Mouse (Mus musculus) myocyte (in vitro differentiated cells): ENCODE measurements at regions not wholly inside any gene's neighbourhood (a gene's known extent, or its start where the extent isn't known, plus 50 kb on each side); places are given as distances from the start of the nearest gene placed in this dataset.

Experiments
- H3K27me3 ChIP-seq: one replicate; pipeline ENCODE4 v1.6.1; 2011; ENCODE audit not compliant: control insufficient read depth, insufficient read depth, insufficient read length
- H3K36me3 ChIP-seq: one replicate; pipeline ENCODE4 v1.6.1; 2011; ENCODE audit not compliant: control insufficient read depth, insufficient read depth
- H3K4me2 ChIP-seq: one replicate; pipeline ENCODE4 v1.6.1; 2011; ENCODE audit warnings: low read depth, control low read depth
- H3K4me3 ChIP-seq: one replicate; pipeline ENCODE4 v1.5.1; 2011; ENCODE audit warnings: mild to moderate bottlenecking, control low read depth, moderate library complexity
- H3K79me2 ChIP-seq: one replicate; pipeline ENCODE4 v1.6.1; 2011; ENCODE audit not compliant: control insufficient read depth, insufficient read depth
- H3ac ChIP-seq: one replicate; pipeline ENCODE4 v1.6.1; 2011; ENCODE audit not compliant: control insufficient read depth, insufficient read length
- CEBPB ChIP-seq: IDR thresholded peaks from 2 replicates; pipeline ENCODE4 v1.6.1; 2011; ENCODE audit warnings: mild to moderate bottlenecking, moderate library complexity; ENCODE audit not compliant: poor library complexity, insufficient read depth, severe bottlenecking
- E2F4 ChIP-seq: IDR thresholded peaks from one replicate; pipeline ENCODE4 v1.6.1; 2011; ENCODE audit warnings: mild to moderate bottlenecking, control low read depth, moderate library complexity; ENCODE audit not compliant: insufficient read depth
- MAX ChIP-seq: IDR thresholded peaks from one replicate; pipeline ENCODE4 v1.6.1; 2011; ENCODE audit warnings: low read depth, mild to moderate bottlenecking, control low read depth
- MYOD1 ChIP-seq, 3 experiments: IDR thresholded peaks; one replicate each; pipeline ENCODE4 v1.6.1; 2011; ENCODE audit warnings: control low read depth in 2 of 3, low read depth in 2 of 3, mild to moderate bottlenecking in 2 of 3, moderate library complexity in 1 of 3; ENCODE audit not compliant: insufficient read length in 2 of 3, control insufficient read depth in 1 of 3
- MYOG ChIP-seq, 3 experiments: IDR thresholded peaks; one replicate each; pipeline ENCODE4 v1.6.1; 2011; ENCODE audit warnings: control low read depth in 2 of 3, low read depth in 2 of 3, mild to moderate bottlenecking in 2 of 3; ENCODE audit not compliant: insufficient read length in 2 of 3, control insufficient read depth in 1 of 3, insufficient read depth in 1 of 3
- POLR2A ChIP-seq: IDR thresholded peaks from one replicate; pipeline ENCODE4 v1.6.1; 2011; ENCODE audit warnings: low read depth, mild to moderate bottlenecking, control low read depth, moderate library complexity; ENCODE audit not compliant: insufficient read length
- POLR2AphosphoS2 ChIP-seq: IDR thresholded peaks from one replicate; pipeline ENCODE4 v1.6.1; 2011; ENCODE audit warnings: low read depth, control low read depth; ENCODE audit not compliant: insufficient read length
- REST ChIP-seq: IDR thresholded peaks from one replicate; pipeline ENCODE4 v1.6.1; 2011; ENCODE audit warnings: mild to moderate bottlenecking, control low read depth, moderate library complexity; ENCODE audit not compliant: insufficient read depth, insufficient read length
- SRF ChIP-seq: IDR thresholded peaks from one replicate; pipeline ENCODE4 v1.6.1; 2011; ENCODE audit warnings: low read depth; ENCODE audit not compliant: control insufficient read depth, insufficient read length
- TCF12 ChIP-seq: IDR thresholded peaks from one replicate; pipeline ENCODE4 v1.6.1; 2011; ENCODE audit warnings: mild to moderate bottlenecking, control low read depth; ENCODE audit not compliant: poor library complexity, insufficient read depth, severe bottlenecking
- TCF3 ChIP-seq: IDR thresholded peaks from one replicate; pipeline ENCODE4 v1.6.1; 2011; ENCODE audit warnings: low read depth, control low read depth; ENCODE audit not compliant: insufficient read length
- USF1 ChIP-seq: IDR thresholded peaks from one replicate; pipeline ENCODE4 v1.6.1; 2011; ENCODE audit warnings: low read depth, mild to moderate bottlenecking, control low read depth, moderate library complexity

DNA sequence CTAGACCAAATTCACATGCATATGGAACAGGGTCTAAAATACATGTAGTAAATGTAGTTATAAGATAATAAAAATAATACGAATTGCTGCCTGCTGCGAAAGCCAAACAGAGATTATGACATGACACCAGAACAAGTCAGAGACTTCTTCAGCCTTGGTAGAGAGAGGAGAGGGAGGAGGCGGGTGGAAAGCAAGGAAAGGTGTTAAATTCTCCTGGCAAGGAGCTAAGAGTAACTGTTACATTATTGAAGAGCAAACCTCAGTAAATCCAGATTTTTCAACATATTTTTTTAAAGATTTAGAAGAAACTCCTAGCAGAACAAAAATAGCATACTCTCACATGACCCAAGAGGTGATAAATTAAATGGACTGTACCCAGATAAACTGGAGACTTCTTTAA lies 131.0 kb upstream of the Shisa6 start:
- H3K79me2 ChIP-seq, result no peaks in the 10 kb centered on the region
- no peaks in the 10 kb centered on the region for H3K36me3 ChIP-seq
- no peak overlapping the region for H3K4me2 ChIP-seq
- no peak overlapping the region for H3ac ChIP-seq
- no peak overlapping the region for H3K4me3 ChIP-seq
- no peaks in the 10 kb centered on the region for H3K27me3 ChIP-seq
- TF ChIP-seq MYOG (IDR thresholded peaks at IDR 0.05; ENCODE audit: control insufficient read depth in 1 of 3, insufficient read depth in 1 of 3, insufficient read length in 2 of 3, low read depth in 2 of 3) (no peak), POLR2A (no peak), REST (no peak), POLR2AphosphoS2 (no peak), E2F4 (no peak), SRF (no peak), MAX (no peak), TCF12 (no peak), MYOD1 (IDR thresholded peaks at IDR 0.05; ENCODE audit: control insufficient read depth in 1 of 3, insufficient read length in 2 of 3, low read depth in 2 of 3) (no peak), CEBPB (no peak), TCF3 (no peak), USF1 (no peak)

GRCm38 (mm10) chr11:66674581-66674980 lies 148.8 kb upstream of the Shisa6 start:
- TF ChIP-seq MYOD1 (IDR thresholded peaks at IDR 0.05; ENCODE audit: control insufficient read depth in 1 of 3, insufficient read length in 2 of 3, low read depth in 2 of 3) (no peak), E2F4 (no peak)
- no peak overlapping the region for H3ac ChIP-seq
- H3K79me2 ChIP-seq, result no peaks in the 10 kb centered on the region
- H3K4me3 ChIP-seq, result no peak overlapping the region
- no peaks in the 10 kb centered on the region for H3K36me3 ChIP-seq
- H3K27me3 ChIP-seq, result no peaks in the 10 kb centered on the region
- no peak overlapping the region for H3K4me2 ChIP-seq

GRCm38 (mm10) chr11:66680057-66680621 lies 154.4 kb upstream of the Shisa6 start:
- Histone ChIP-seq H3K4me3 (no peak overlapping the region), H3K79me2 (no peaks in the 10 kb centered on the region), H3K36me3 (no peaks in the 10 kb centered on the region), H3K27me3 (no peaks in the 10 kb centered on the region), H3ac (no peak overlapping the region), H3K4me2 (no peak overlapping the region)
- TF ChIP-seq USF1, result no peak
- TF ChIP-seq MYOG (IDR thresholded peaks at IDR 0.05; ENCODE audit: control insufficient read depth in 1 of 3, insufficient read depth in 1 of 3, insufficient read length in 2 of 3, low read depth in 2 of 3), result no peak
- TF ChIP-seq POLR2A, result no peak
- no peak for TF ChIP-seq MYOD1 (IDR thresholded peaks at IDR 0.05; ENCODE audit: control insufficient read depth in 1 of 3, insufficient read length in 2 of 3, low read depth in 2 of 3)
- TF ChIP-seq TCF3, result no peak
- TF ChIP-seq REST, result no peak
- no peak for TF ChIP-seq CEBPB
- no peak for TF ChIP-seq SRF
- no peak for TF ChIP-seq TCF12
- TF ChIP-seq E2F4, result no peak
- TF ChIP-seq POLR2AphosphoS2, result no peak
- no peak for TF ChIP-seq MAX

GRCm38 (mm10) chr11:66681892-66682291 lies 156.1 kb upstream of the Shisa6 start:
- TF ChIP-seq MAX (no peak), REST (no peak), POLR2A (no peak), MYOG (IDR thresholded peaks at IDR 0.05; ENCODE audit: control insufficient read depth in 1 of 3, insufficient read depth in 1 of 3, insufficient read length in 2 of 3, low read depth in 2 of 3) (no peak), CEBPB (no peak), MYOD1 (IDR thresholded peaks at IDR 0.05; ENCODE audit: control insufficient read depth in 1 of 3, insufficient read length in 2 of 3, low read depth in 2 of 3) (no peak), TCF12 (no peak), TCF3 (no peak), USF1 (no peak), SRF (no peak), E2F4 (no peak), POLR2AphosphoS2 (no peak)
- no peak overlapping the region for H3K4me2 ChIP-seq
- H3K36me3 ChIP-seq, result no peaks in the 10 kb centered on the region
- no peak overlapping the region for H3K4me3 ChIP-seq
- H3K27me3 ChIP-seq, result no peaks in the 10 kb centered on the region
- no peaks in the 10 kb centered on the region for H3K79me2 ChIP-seq
- H3ac ChIP-seq, result no peak overlapping the region

DNA sequence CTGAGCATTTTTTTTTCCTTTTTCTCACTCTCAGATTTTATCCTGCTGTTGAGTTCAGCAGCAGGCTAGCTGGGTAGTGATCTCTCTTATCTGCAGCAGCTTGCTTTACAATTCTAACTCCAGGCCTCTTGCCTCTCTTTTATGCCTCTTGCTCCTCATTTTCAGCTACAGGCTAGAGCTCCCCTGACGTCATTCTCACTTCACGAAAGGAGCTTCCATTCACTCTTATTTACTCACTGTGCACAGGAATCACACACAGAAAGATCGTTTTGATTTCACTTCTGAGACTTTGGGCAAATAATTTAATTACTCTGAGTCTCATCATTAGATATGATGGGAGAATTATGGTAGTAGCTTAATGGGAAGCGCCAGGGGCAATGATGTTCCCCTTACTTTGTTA lies 158.4 kb upstream of the Shisa6 start:
- Histone ChIP-seq H3K79me2 (no peaks in the 10 kb centered on the region), H3K4me2 (no peak overlapping the region), H3K36me3 (no peaks in the 10 kb centered on the region), H3K27me3 (no peaks in the 10 kb centered on the region), H3ac (no peak overlapping the region), H3K4me3 (no peak overlapping the region)
- TF ChIP-seq MYOD1 (IDR thresholded peaks at IDR 0.05; ENCODE audit: control insufficient read depth in 1 of 3, insufficient read length in 2 of 3, low read depth in 2 of 3), result no peak
- no peak for TF ChIP-seq REST
- no peak for TF ChIP-seq POLR2AphosphoS2
- TF ChIP-seq E2F4, result no peak
